Mouse (Mus musculus): ENCODE data around the gene Birc6. TPM values are rescaled to one million over a fixed set of nuclear protein-coding genes. Genes with fewer than 3 reads are reported as not detected.
A peak's percentile ranks its signal among the peaks of the same experiment; 100 is the strongest.

Gene Birc6
- polyA plus RNA-seq, 1 experiment = 25.5 TPM

DNA sequence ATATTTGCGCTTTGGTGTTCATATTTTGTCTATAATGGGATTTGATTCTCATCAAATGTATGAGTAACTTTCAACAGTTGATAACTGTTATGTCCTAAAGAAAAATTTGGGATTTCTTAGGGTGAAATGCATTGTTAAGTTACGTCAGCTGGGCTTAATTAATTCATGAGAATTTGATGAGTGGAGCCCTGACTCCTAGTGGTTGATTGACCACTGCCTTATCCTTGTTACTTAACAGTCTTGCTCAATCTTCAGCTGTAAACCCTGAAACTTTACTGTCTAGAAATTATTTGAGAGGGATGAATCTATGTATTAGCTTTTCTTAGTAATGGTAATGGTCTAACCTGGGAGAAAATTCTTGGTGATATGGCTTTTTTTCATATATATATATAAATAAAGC lies 71.3 kb downstream of the Birc6 start:
- H3K4me3 ChIP-seq (ENCODE audit: insufficient read depth, poor library complexity, severe bottlenecking) = no peak overlapping the region
- peaks cover 3% of the 10 kb centered on the region for H3K79me3 ChIP-seq (ENCODE audit: low read depth)
- no peak for TF ChIP-seq CTCF (IDR thresholded peaks at IDR 0.05; ENCODE audit: control insufficient read depth, insufficient read depth, insufficient read length)
- TF ChIP-seq MYOG (IDR thresholded peaks at IDR 0.05; ENCODE audit: control insufficient read depth, extremely low read depth, insufficient read length) = no peak
- TF ChIP-seq FOSL1 (IDR thresholded peaks at IDR 0.05; ENCODE audit: insufficient read depth, low read length, poor library complexity, severe bottlenecking) = no peak
- TF ChIP-seq MYOD1 (IDR thresholded peaks at IDR 0.05; ENCODE audit: control insufficient read depth, insufficient read length, low read depth) = no peak
- TF ChIP-seq CEBPB (IDR thresholded peaks at IDR 0.05; ENCODE audit: low read depth) = no peak
- no peak for TF ChIP-seq MAX (IDR thresholded peaks at IDR 0.05)
- no peak for TF ChIP-seq USF1 (IDR thresholded peaks at IDR 0.05; ENCODE audit: low read depth)
- no peaks in the 10 kb centered on the region for H3K79me2 ChIP-seq (ENCODE audit: control insufficient read depth, insufficient read depth)
- H3ac ChIP-seq (ENCODE audit: control insufficient read depth, insufficient read length, low read depth) = no peak overlapping the region
- H3K27me3 ChIP-seq (ENCODE audit: control insufficient read depth, insufficient read depth, insufficient read length) = no peaks in the 10 kb centered on the region
- peaks cover 72% of the 10 kb centered on the region for H3K36me3 ChIP-seq (ENCODE audit: control insufficient read depth, insufficient read depth)

DNA sequence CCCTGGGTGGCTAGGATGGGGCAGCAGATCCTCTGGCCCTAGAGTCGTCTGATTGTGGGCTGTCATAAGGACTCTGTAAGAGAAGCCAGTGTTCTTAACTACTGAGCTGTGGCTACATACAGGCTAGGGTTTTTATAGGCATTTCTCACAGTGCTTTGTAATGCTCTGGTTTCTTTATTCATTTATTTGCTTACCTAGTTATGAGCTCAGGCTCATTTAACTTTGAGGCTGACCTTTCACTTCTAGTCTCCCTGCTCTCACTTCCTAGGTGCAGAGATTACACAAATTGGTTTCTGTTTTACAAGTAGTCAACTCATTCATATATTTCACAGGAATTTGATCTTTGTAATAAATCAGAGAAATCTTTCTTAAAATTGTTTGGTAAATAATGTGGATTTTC lies 73.1 kb downstream of the Birc6 start:
- Histone ChIP-seq H3K79me3 (ENCODE audit: low read depth) (peaks cover 3% of the 10 kb centered on the region), H3ac (ENCODE audit: control insufficient read depth, insufficient read length, low read depth) (no peak overlapping the region), H3K27me3 (ENCODE audit: control insufficient read depth, insufficient read depth, insufficient read length) (no peaks in the 10 kb centered on the region), H3K36me3 (ENCODE audit: control insufficient read depth, insufficient read depth) (peaks cover 73% of the 10 kb centered on the region), H3K79me2 (ENCODE audit: control insufficient read depth, insufficient read depth) (no peaks in the 10 kb centered on the region), H3K4me3 (ENCODE audit: insufficient read depth, poor library complexity, severe bottlenecking) (no peak overlapping the region)
- TF ChIP-seq CEBPB (IDR thresholded peaks at IDR 0.05; ENCODE audit: low read depth) = no peak
- no peak for TF ChIP-seq MAX (IDR thresholded peaks at IDR 0.05)
- TF ChIP-seq MYOG (IDR thresholded peaks at IDR 0.05; ENCODE audit: control insufficient read depth, extremely low read depth, insufficient read length) = no peak
- no peak for TF ChIP-seq MYOD1 (IDR thresholded peaks at IDR 0.05; ENCODE audit: control insufficient read depth, insufficient read length, low read depth)
- TF ChIP-seq USF1 (IDR thresholded peaks at IDR 0.05; ENCODE audit: low read depth) = no peak
- TF ChIP-seq FOSL1 (IDR thresholded peaks at IDR 0.05; ENCODE audit: insufficient read depth, low read length, poor library complexity, severe bottlenecking) = no peak
- TF ChIP-seq CTCF (IDR thresholded peaks at IDR 0.05; ENCODE audit: control insufficient read depth, insufficient read depth, insufficient read length) = no peak

- no peaks in the 10 kb centered on the region for H3K79me2 ChIP-seq (ENCODE audit: control insufficient read depth, insufficient read depth)
- no peak overlapping the region for H3K4me3 ChIP-seq (ENCODE audit: insufficient read depth, poor library complexity, severe bottlenecking)
- no peaks in the 10 kb centered on the region for H3K27me3 ChIP-seq (ENCODE audit: control insufficient read depth, insufficient read depth, insufficient read length)
- no peaks in the 10 kb centered on the region for H3K79me3 ChIP-seq (ENCODE audit: low read depth)
- no peak overlapping the region for H3ac ChIP-seq (ENCODE audit: control insufficient read depth, insufficient read length, low read depth)
- TF ChIP-seq USF1 (IDR thresholded peaks at IDR 0.05; ENCODE audit: low read depth) (no peak), CEBPB (IDR thresholded peaks at IDR 0.05; ENCODE audit: low read depth) (peak; percentile 93), FOSL1 (IDR thresholded peaks at IDR 0.05; ENCODE audit: insufficient read depth, low read length, poor library complexity, severe bottlenecking) (peak; percentile 50), MYOG (IDR thresholded peaks at IDR 0.05; ENCODE audit: control insufficient read depth, extremely low read depth, insufficient read length) (no peak), MAX (IDR thresholded peaks at IDR 0.05) (no peak)
- H3K36me3 ChIP-seq (ENCODE audit: control insufficient read depth, insufficient read depth) = peaks cover 63% of the 10 kb centered on the region
These were observed 102.7 kb downstream of the Birc6 start for GRCm38 (mm10) chr17:74630798-74631197.

DNA sequence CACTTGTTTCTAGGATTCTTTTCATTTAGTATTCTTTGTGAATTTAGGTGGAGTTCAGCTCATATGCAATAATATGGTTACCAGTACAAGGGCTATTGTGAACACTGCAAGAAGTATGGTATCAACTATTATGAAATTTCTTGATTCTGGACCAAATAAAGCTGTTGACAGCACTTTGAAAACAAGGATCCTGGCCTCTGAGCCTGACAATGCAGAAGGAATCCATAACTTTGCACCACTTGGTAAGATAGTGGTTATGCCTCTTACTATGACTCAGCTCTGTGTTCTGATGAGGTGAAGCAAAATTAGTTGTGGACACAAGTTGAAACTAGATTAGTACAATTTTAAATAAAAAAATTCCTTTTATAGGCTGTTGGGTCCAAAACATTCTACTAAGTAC lies 114.3 kb downstream of the Birc6 start:
- Histone ChIP-seq H3K79me2 (ENCODE audit: control insufficient read depth, insufficient read depth) (no peaks in the 10 kb centered on the region), H3ac (ENCODE audit: control insufficient read depth, insufficient read length, low read depth) (no peak overlapping the region), H3K4me3 (ENCODE audit: insufficient read depth, poor library complexity, severe bottlenecking) (no peak overlapping the region), H3K79me3 (ENCODE audit: low read depth) (no peaks in the 10 kb centered on the region), H3K27me3 (ENCODE audit: control insufficient read depth, insufficient read depth, insufficient read length) (no peaks in the 10 kb centered on the region), H3K36me3 (ENCODE audit: control insufficient read depth, insufficient read depth) (peaks cover 89% of the 10 kb centered on the region)
- TF ChIP-seq CEBPB (IDR thresholded peaks at IDR 0.05; ENCODE audit: low read depth) = no peak
- no peak for TF ChIP-seq FOSL1 (IDR thresholded peaks at IDR 0.05; ENCODE audit: insufficient read depth, low read length, poor library complexity, severe bottlenecking)
- no peak for TF ChIP-seq MYOG (IDR thresholded peaks at IDR 0.05; ENCODE audit: control insufficient read depth, extremely low read depth, insufficient read length)
- no peak for TF ChIP-seq MYOD1 (IDR thresholded peaks at IDR 0.05; ENCODE audit: control insufficient read depth, insufficient read length, low read depth)
- no peak for TF ChIP-seq CTCF (IDR thresholded peaks at IDR 0.05; ENCODE audit: control insufficient read depth, insufficient read depth, insufficient read length)

DNA sequence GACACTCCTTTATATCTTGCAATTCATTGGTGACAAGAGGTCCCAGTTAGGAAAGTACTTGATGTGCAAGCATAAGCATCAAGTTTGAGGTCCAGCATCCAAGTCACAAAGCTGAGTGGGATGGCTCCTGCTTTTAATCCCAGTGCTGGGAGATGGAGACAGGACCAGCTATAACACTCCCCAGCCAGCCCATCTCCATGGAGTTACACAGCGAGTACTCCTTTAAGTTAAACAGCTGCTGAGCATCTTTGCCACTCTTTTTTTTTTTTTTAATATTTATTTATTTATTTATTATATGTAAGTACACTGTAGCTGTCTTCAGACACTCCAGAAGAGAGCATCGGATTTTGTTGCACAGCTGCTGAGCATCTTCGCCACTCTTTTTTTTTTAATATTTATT lies 130.3 kb downstream of the Birc6 start:
- H3K4me3 ChIP-seq (ENCODE audit: insufficient read depth, poor library complexity, severe bottlenecking) = no peak overlapping the region
- H3K79me2 ChIP-seq (ENCODE audit: control insufficient read depth, insufficient read depth) = no peaks in the 10 kb centered on the region
- TF ChIP-seq CTCF (IDR thresholded peaks at IDR 0.05; ENCODE audit: control insufficient read depth, insufficient read depth, insufficient read length) = no peak
- no peak for TF ChIP-seq MAX (IDR thresholded peaks at IDR 0.05)
- no peak for TF ChIP-seq USF1 (IDR thresholded peaks at IDR 0.05; ENCODE audit: low read depth)
- TF ChIP-seq MYOD1 (IDR thresholded peaks at IDR 0.05; ENCODE audit: control insufficient read depth, insufficient read length, low read depth) = no peak
- no peak for TF ChIP-seq CEBPB (IDR thresholded peaks at IDR 0.05; ENCODE audit: low read depth)
- no peak for TF ChIP-seq FOSL1 (IDR thresholded peaks at IDR 0.05; ENCODE audit: insufficient read depth, low read length, poor library complexity, severe bottlenecking)
- TF ChIP-seq MYOG (IDR thresholded peaks at IDR 0.05; ENCODE audit: control insufficient read depth, extremely low read depth, insufficient read length) = no peak
- H3K79me3 ChIP-seq (ENCODE audit: low read depth) = no peaks in the 10 kb centered on the region
- H3K36me3 ChIP-seq (ENCODE audit: control insufficient read depth, insufficient read depth) = peaks cover 88% of the 10 kb centered on the region
- H3K27me3 ChIP-seq (ENCODE audit: control insufficient read depth, insufficient read depth, insufficient read length) = no peaks in the 10 kb centered on the region
- no peak overlapping the region for H3ac ChIP-seq (ENCODE audit: control insufficient read depth, insufficient read length, low read depth)

DNA sequence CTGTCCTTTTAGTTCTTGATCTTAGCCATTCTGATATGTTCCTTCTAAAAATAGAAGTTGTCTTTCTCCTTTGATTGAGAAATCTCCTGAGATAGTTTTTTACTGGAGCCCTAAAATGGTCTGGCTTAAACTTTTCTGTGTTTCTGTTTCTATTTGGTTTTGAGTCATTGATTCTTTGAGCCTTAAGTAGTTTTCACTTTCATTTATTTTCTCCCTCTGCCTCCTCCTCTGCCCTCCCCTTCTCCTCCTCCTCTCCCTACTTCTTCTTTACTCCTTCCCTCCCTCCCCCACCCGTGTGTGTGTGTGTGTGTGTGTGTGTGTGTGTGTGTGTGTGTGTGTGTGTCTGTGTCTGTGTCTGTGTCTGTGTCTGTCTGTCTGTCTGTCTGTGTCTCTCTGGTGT lies 139.9 kb downstream of the Birc6 start:
- H3ac ChIP-seq (ENCODE audit: control insufficient read depth, insufficient read length, low read depth) = no peak overlapping the region
- peaks cover 83% of the 10 kb centered on the region for H3K36me3 ChIP-seq (ENCODE audit: control insufficient read depth, insufficient read depth)
- no peaks in the 10 kb centered on the region for H3K79me3 ChIP-seq (ENCODE audit: low read depth)

More for the DNA sequence above, 139.9 kb downstream of the Birc6 start:
- H3K79me2 ChIP-seq (ENCODE audit: control insufficient read depth, insufficient read depth) = no peaks in the 10 kb centered on the region
- no peak for TF ChIP-seq USF1 (IDR thresholded peaks at IDR 0.05; ENCODE audit: low read depth)
- TF ChIP-seq CTCF (IDR thresholded peaks at IDR 0.05; ENCODE audit: control insufficient read depth, insufficient read depth, insufficient read length) = no peak
- TF ChIP-seq MAX (IDR thresholded peaks at IDR 0.05) = no peak
- no peak for TF ChIP-seq CEBPB (IDR thresholded peaks at IDR 0.05; ENCODE audit: low read depth)
- no peak for TF ChIP-seq MYOG (IDR thresholded peaks at IDR 0.05; ENCODE audit: control insufficient read depth, extremely low read depth, insufficient read length)
- no peak for TF ChIP-seq FOSL1 (IDR thresholded peaks at IDR 0.05; ENCODE audit: insufficient read depth, low read length, poor library complexity, severe bottlenecking)
- no peak for TF ChIP-seq MYOD1 (IDR thresholded peaks at IDR 0.05; ENCODE audit: control insufficient read depth, insufficient read length, low read depth)
- H3K4me3 ChIP-seq (ENCODE audit: insufficient read depth, poor library complexity, severe bottlenecking) = no peak overlapping the region
- H3K27me3 ChIP-seq (ENCODE audit: control insufficient read depth, insufficient read depth, insufficient read length) = no peaks in the 10 kb centered on the region
